In the genomic region with DNA sequence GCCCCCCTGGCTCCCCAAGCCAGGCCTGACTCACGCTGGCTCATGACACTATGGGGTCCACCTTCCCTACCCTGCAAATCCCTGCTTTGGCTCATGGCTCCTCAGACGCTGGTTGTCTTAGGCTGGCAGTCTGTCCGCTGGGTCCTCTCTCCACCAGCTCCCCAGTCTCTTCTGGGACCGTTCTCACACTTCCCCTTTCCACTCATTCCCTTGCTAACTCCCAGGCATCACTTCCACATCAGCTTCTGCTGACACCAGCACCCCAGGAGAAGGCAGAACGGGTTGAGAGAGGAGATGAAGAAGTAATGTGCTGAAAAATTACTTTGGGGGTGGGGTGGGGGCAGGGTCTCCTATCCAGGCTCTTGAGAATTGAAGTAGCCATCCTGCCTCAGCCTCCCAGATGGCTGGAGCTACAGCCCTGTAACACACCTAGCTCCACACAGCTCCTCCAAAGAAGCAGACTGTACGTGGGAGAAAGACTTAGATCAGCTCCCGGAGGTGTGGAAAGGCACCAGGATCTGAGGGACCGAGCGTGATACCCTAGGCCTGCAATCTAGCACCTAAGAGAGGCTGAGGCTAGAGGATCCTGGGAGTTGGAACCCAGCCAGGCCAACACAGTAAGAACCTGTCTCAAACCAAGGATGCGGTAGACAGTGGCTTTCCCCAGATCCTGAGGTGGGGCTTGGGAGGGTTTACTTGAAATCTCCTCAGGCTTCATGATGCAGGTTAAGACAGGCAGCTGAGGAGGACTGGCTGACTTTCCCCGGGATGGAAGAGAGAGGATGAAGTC, we compare ENCODE assay signal across 11 mouse cellular contexts. TPM values are rescaled to one million over a fixed set of nuclear protein-coding genes. Genes with fewer than 3 reads are reported as not detected.
DNase-seq lines count a peak whose midpoint lies in the region; ATAC-seq lines count a peak whose summit lies in the region.
"Had no signal": no experiment of that assay in that cellular context is flagged by ENCODE, and none has a peak within 500 bp of the region (broad histone marks: within the 10 kb centered on the region; RNA-seq: fewer than 3 reads in every experiment).

No protein-coding gene starts in this region.

- H3K9ac ChIP-seq in limb, embryonic 15.5 days = no peak overlapping the region

- H3K27ac ChIP-seq in limb, embryonic 15.5 days = peak overlapping the region; percentile 33; the same call in 1 of the 2 replicates
- no peak overlapping the region for H3K27ac ChIP-seq in limb, embryonic 10.5 days
- peak overlapping the region; percentile 88 for H3K27ac ChIP-seq in macrophage

- DNase-seq in frontal cortex, postnatal 10 days (ENCODE audit: low spot score in 2 of 2) = no peak
- DNase-seq in limb, embryonic 10.5 days (ENCODE audit: low spot score) = no peak
- no peak for DNase-seq in natural killer cell, adult 2 months (ENCODE audit: low spot score in 2 of 2)
- no peak for DNase-seq in gastrocnemius, postnatal 10 days
- DNase-seq: cerebellum, postnatal 14 days; thymus, postnatal 4 days had no signal

- no peaks in the 10 kb centered on the region for H3K36me3 ChIP-seq in limb, embryonic 15.5 days
- no peaks in the 10 kb centered on the region for H3K36me3 ChIP-seq in limb, embryonic 10.5 days
- peaks cover 22% of the 10 kb centered on the region; the same call in 1 of the 2 replicates for H3K36me3 ChIP-seq in macrophage (ENCODE audit: inconsistent target)

- peaks cover 41% of the 10 kb centered on the region; the same call in 1 of the 2 replicates for H3K79me2 ChIP-seq in macrophage (ENCODE audit: inconsistent target)

- no peaks in the 10 kb centered on the region for H3K27me3 ChIP-seq in limb, embryonic 15.5 days
- no peaks in the 10 kb centered on the region for H3K27me3 ChIP-seq in limb, embryonic 10.5 days (ENCODE audit: low read depth, poor library complexity, severe bottlenecking)

- no peak overlapping the region for H3K4me3 ChIP-seq in limb, embryonic 15.5 days
- no peak overlapping the region for H3K4me3 ChIP-seq in limb, embryonic 10.5 days
- H3K4me3 ChIP-seq in macrophage (ENCODE audit: inconsistent target) = peak overlapping the region; percentile 42

- 61% methylated on average over 11 of the region's 11 CpGs for WGBS in limb, embryonic 15.5 days
- WGBS in limb, embryonic 10.5 days = 69% methylated on average over 11 of the region's 11 CpGs
- 29% methylated on average over 11 of the region's 11 CpGs for WGBS in macrophage (ENCODE audit: missing documents)

- H3K9me3 ChIP-seq in limb, embryonic 15.5 days = no peaks in the 10 kb centered on the region
- H3K9me3 ChIP-seq in limb, embryonic 10.5 days (replicated peaks) = no peaks in the 10 kb centered on the region

- no peak overlapping the region for H3K4me2 ChIP-seq in limb, embryonic 15.5 days

- peak; percentile 76 for ATAC-seq in frontal cortex, adult (ENCODE audit: low TSS enrichment)
- no peak for ATAC-seq in limb, embryonic 15.5 days (ENCODE audit: insufficient number of reproducible peaks, low FRiP score, low TSS enrichment, low read depth)
- ATAC-seq in activated CD4-positive, CD25-positive, alpha-beta regulatory T cell, adult 4 months = peak; percentile 44

- 0 out of 2 replicates have a peak, but pooled peaks cover 11% of the 10 kb centered on the region for H3K4me1 ChIP-seq in limb, embryonic 15.5 days
- H3K4me1 ChIP-seq in limb, embryonic 10.5 days = peaks cover 11% of the 10 kb centered on the region

RNA-seq across cellular contexts. Expression of gene Aif1, which starts 3.2 kb away (rescaled TPM):
- polyA plus RNA-seq in limb, embryonic 15.5 days (2015; fragmentation: Nextera tagmentation; extraction: Ambion mirVana) = 14.6 and 18.6 TPM in 2 replicates
- 1.5 and 1.8 TPM in 2 replicates for polyA plus RNA-seq in limb, embryonic 10.5 days (2016; fragmentation: Nextera tagmentation; extraction: Ambion mirVana)
- 1 to 10 TPM in 1 of 2 experiments, under 1 TPM in 1; 0.91 to 1.9 TPM for polyA plus RNA-seq in activated CD4-positive, CD25-positive, alpha-beta regulatory T cell, adult 4 months (2017; shearing (Covaris generic))
- 100 to 1,000 TPM in 11 of 26 experiments, 10 to 100 TPM in 15; 11.5 to 316 (median 77.8) TPM for total RNA-seq in macrophage (2018; cell fraction: chromatin; rRNA removed)
- 1,000 to 10,000 TPM in 13 of 26 experiments, 100 to 1,000 TPM in 13; 164 to 1,883 (median 706) TPM for total RNA-seq in macrophage (2018; cell fraction: cytosol; rRNA removed)
- total RNA-seq in macrophage (2018; cell fraction: nucleus; rRNA removed) = 100 to 1,000 TPM in 14 of 26 experiments, 10 to 100 TPM in 12; 31.3 to 783 (median 198) TPM
- polyA plus RNA-seq in macrophage (2018) = 231 to 253 TPM (median 243 TPM) in 3 replicates
- total RNA-seq in gastrocnemius, postnatal 10 days (2021) = 1 to 10 TPM; 2.4 to 2.6 TPM

RNA-seq across cellular contexts. Expression of gene Prrc2a, which starts 7.9 kb away (rescaled TPM):
- 142 and 147 TPM in 2 replicates for polyA plus RNA-seq in limb, embryonic 15.5 days (2015; fragmentation: Nextera tagmentation; extraction: Ambion mirVana)
- polyA plus RNA-seq in limb, embryonic 10.5 days (2016; fragmentation: Nextera tagmentation; extraction: Ambion mirVana) = 213 and 229 TPM in 2 replicates
- polyA plus RNA-seq in activated CD4-positive, CD25-positive, alpha-beta regulatory T cell, adult 4 months (2017; shearing (Covaris generic)) = 10 to 100 TPM; 38.8 to 78.9 TPM
- 100 to 1,000 TPM; 234 to 685 (median 421) TPM for total RNA-seq in macrophage (2018; cell fraction: chromatin; rRNA removed)
- total RNA-seq in macrophage (2018; cell fraction: cytosol; rRNA removed) = 100 to 1,000 TPM; 114 to 219 (median 152) TPM
- total RNA-seq in macrophage (2018; cell fraction: nucleus; rRNA removed) = 100 to 1,000 TPM; 184 to 306 (median 257) TPM
- 91.3 to 139 TPM (median 124 TPM) in 3 replicates for polyA plus RNA-seq in macrophage (2018)
- 100 to 1,000 TPM; 128 to 149 TPM for total RNA-seq in gastrocnemius, postnatal 10 days (2021)

RNA-seq across cellular contexts. Expression of gene Lst1, which starts 15.6 kb away (rescaled TPM):
- 25.8 and 27.5 TPM in 2 replicates for polyA plus RNA-seq in limb, embryonic 15.5 days (2015; fragmentation: Nextera tagmentation; extraction: Ambion mirVana)
- polyA plus RNA-seq in limb, embryonic 10.5 days (2016; fragmentation: Nextera tagmentation; extraction: Ambion mirVana) = 1.6 and 2.0 TPM in 2 replicates
- 10 to 100 TPM in 1 of 2 experiments, 1 to 10 TPM in 1; 5.4 to 13.4 TPM for polyA plus RNA-seq in activated CD4-positive, CD25-positive, alpha-beta regulatory T cell, adult 4 months (2017; shearing (Covaris generic))
- total RNA-seq in macrophage (2018; cell fraction: chromatin; rRNA removed) = 100 to 1,000 TPM in 3 of 26 experiments, 10 to 100 TPM in 17, 1 to 10 TPM in 6; 7.2 to 129 (median 31.9) TPM
- 1,000 to 10,000 TPM in 13 of 26 experiments, 100 to 1,000 TPM in 13; 409 to 1,694 (median 933) TPM for total RNA-seq in macrophage (2018; cell fraction: cytosol; rRNA removed)
- 100 to 1,000 TPM in 15 of 26 experiments, 10 to 100 TPM in 11; 34.2 to 556 (median 207) TPM for total RNA-seq in macrophage (2018; cell fraction: nucleus; rRNA removed)
- polyA plus RNA-seq in macrophage (2018) = 322 to 615 TPM (median 449 TPM) in 3 replicates
- total RNA-seq in gastrocnemius, postnatal 10 days (2021) = 1 to 10 TPM; 4.6 to 5.3 TPM

RNA-seq across cellular contexts. Expression of gene Ltb, which starts 21.6 kb away (rescaled TPM):
- 1.0 and 1.2 TPM in 2 replicates for polyA plus RNA-seq in limb, embryonic 15.5 days (2015; fragmentation: Nextera tagmentation; extraction: Ambion mirVana)
- 0.38 and 0.45 TPM in 2 replicates for polyA plus RNA-seq in limb, embryonic 10.5 days (2016; fragmentation: Nextera tagmentation; extraction: Ambion mirVana)
- 100 to 1,000 TPM; 134 to 383 TPM for polyA plus RNA-seq in activated CD4-positive, CD25-positive, alpha-beta regulatory T cell, adult 4 months (2017; shearing (Covaris generic))
- total RNA-seq in macrophage (2018; cell fraction: chromatin; rRNA removed) = 1 to 10 TPM in 14 of 26 experiments, under 1 TPM in 6, not detected in 6; 0.62 to 2.6 (median 1.3) TPM
- total RNA-seq in macrophage (2018; cell fraction: cytosol; rRNA removed) = 1 to 10 TPM in 10 of 26 experiments, under 1 TPM in 16; 0.23 to 2.1 (median 0.84) TPM
- total RNA-seq in macrophage (2018; cell fraction: nucleus; rRNA removed) = 1 to 10 TPM in 16 of 26 experiments, under 1 TPM in 8, not detected in 2; 0.70 to 3.0 (median 1.2) TPM
- 0.33 to 0.50 TPM (median 0.48 TPM) in 3 replicates for polyA plus RNA-seq in macrophage (2018)
- total RNA-seq in gastrocnemius, postnatal 10 days (2021) = under 1 TPM; 0.68 to 0.75 TPM

RNA-seq across cellular contexts. Expression of gene Tnf, which starts 29.2 kb away (rescaled TPM):
- polyA plus RNA-seq in limb, embryonic 15.5 days (2015; fragmentation: Nextera tagmentation; extraction: Ambion mirVana) = 0.64 and 0.82 TPM in 2 replicates
- 0.14 TPM in 1 of 2 replicates, not detected in the other for polyA plus RNA-seq in limb, embryonic 10.5 days (2016; fragmentation: Nextera tagmentation; extraction: Ambion mirVana)
- polyA plus RNA-seq in activated CD4-positive, CD25-positive, alpha-beta regulatory T cell, adult 4 months (2017; shearing (Covaris generic)) = 10 to 100 TPM; 21.5 to 21.6 TPM
- 1,000 to 10,000 TPM in 15 of 26 experiments, 100 to 1,000 TPM in 9, 10 to 100 TPM in 2; 27.3 to 2,224 (median 1,287) TPM for total RNA-seq in macrophage (2018; cell fraction: chromatin; rRNA removed)
- total RNA-seq in macrophage (2018; cell fraction: cytosol; rRNA removed) = 1,000 to 10,000 TPM in 16 of 26 experiments, 100 to 1,000 TPM in 8, 10 to 100 TPM in 2; 22.6 to 7,596 (median 1,327) TPM
- 1,000 to 10,000 TPM in 20 of 26 experiments, 100 to 1,000 TPM in 5, 10 to 100 TPM in 1; 37.9 to 6,771 (median 3,087) TPM for total RNA-seq in macrophage (2018; cell fraction: nucleus; rRNA removed)
- 20.0 to 57.4 TPM (median 38.0 TPM) in 3 replicates for polyA plus RNA-seq in macrophage (2018)
- under 1 TPM; 0.23 to 0.99 TPM for total RNA-seq in gastrocnemius, postnatal 10 days (2021)
- total RNA-seq: left cerebral cortex, postnatal 14 days had no signal

Comparison
In these comparisons a context has a peak if more than half of its experiments do, and no peak if none do; other contexts are left out.
1. RNA of gene Aif1, which starts 3.2 kb away (polyA plus RNA-seq): 231 to 253 TPM in macrophage; 14.6 to 18.6 TPM in limb, embryonic 15.5 days, 0.91 to 1.9 TPM in activated CD4-positive, CD25-positive, alpha-beta regulatory T cell, adult 4 months and 1.5 to 1.8 TPM in limb, embryonic 10.5 days; every median in the first group is over 10 times any median in the second.
2. RNA of gene Lst1, which starts 15.6 kb away (polyA plus RNA-seq): 322 to 615 TPM in macrophage; 25.8 to 27.5 TPM in limb, embryonic 15.5 days, 5.4 to 13.4 TPM in activated CD4-positive, CD25-positive, alpha-beta regulatory T cell, adult 4 months and 1.6 to 2.0 TPM in limb, embryonic 10.5 days; every median in the first group is over 10 times any median in the second.